Mouse (Mus musculus): ENCODE measurements around the gene Map7d3. TPM values are rescaled to one million over a fixed set of nuclear protein-coding genes. Genes with fewer than 3 reads are reported as not detected.

Gene Map7d3
- total RNA-seq, 2 experiments from 2014 or later, result 0.15 TPM; not detected in 1

DNA sequence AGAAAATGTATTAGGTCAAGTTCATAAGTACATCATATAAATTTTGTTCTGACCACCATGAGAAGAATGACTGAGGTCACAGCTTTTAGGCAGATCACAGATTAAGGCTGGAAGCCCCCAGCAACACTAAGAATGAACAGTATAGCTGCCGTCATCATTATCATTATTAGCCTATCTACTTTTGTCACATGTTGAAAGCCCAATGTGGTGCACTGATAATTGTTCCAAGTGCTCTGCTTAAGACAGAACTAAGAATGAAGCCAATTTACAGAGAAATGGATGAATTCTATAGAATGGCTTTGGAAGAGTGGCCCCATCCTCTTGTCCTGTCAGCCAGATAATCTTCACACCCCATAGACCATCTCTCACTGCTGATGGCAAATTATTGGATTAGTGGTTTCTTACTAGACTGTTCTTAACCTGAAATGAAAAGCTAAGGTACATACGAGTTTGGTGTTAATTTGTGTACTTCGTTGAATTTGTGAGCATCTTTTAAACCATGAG, 61.8 kb downstream of the Map7d3 start:
- H3K4me3 ChIP-seq, result no peak overlapping the region
- DNase-seq (ENCODE audit: low spot score in 2 of 2), result no peak
- TF ChIP-seq CTCF (conservative IDR thresholded peaks at IDR 0.05), result no peak
- H3K27ac ChIP-seq, result no peak overlapping the region

DNA sequence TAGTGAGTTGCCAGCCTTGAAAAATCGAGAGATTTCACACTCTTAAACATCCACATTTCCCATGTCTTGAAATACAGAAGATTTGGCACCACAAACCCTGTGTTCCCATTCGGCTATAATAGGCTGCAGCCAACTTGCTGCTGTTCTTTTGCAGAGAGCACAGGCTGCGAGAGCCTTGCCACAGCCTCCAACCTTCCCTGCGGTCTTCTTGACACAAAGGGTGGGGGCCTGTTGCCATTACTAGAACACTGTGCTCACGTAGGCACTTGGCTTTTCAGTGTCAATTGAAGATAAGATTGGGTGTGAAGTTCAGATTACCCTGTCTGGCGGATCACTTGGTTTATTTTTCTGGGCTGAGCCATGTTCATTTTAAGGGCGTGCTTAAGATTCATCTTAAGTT, 65.8 kb downstream of the Map7d3 start:
- H3K4me3 ChIP-seq, result no peak overlapping the region
- no peak overlapping the region for H3K27ac ChIP-seq
- no peak for DNase-seq (ENCODE audit: low spot score in 2 of 2)
- TF ChIP-seq CTCF (conservative IDR thresholded peaks at IDR 0.05), result no peak

DNA sequence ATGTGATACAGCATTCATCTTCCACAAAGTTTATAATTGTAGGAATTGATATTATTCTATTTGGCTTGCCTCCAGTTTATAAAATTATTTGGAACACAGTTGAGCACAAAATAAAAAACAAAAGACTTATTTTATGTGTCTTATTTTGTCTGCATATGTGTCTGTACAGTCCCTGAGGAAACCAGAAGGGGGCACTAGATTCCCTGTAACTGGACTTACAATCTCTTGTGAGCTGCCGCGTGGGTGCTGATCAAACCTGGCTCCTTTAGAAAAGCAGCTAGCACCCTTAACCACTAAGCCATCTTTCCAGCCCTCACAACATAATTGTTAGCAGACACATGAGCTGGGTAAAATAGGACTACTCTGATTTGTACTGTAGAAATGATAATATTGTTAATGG, 66.5 kb downstream of the Map7d3 start:
- Histone ChIP-seq H3K27ac (no peak overlapping the region), H3K4me3 (no peak overlapping the region)
- peak; percentile 75 for TF ChIP-seq CTCF (conservative IDR thresholded peaks at IDR 0.05)
- no peak for DNase-seq (ENCODE audit: low spot score in 2 of 2)

DNA sequence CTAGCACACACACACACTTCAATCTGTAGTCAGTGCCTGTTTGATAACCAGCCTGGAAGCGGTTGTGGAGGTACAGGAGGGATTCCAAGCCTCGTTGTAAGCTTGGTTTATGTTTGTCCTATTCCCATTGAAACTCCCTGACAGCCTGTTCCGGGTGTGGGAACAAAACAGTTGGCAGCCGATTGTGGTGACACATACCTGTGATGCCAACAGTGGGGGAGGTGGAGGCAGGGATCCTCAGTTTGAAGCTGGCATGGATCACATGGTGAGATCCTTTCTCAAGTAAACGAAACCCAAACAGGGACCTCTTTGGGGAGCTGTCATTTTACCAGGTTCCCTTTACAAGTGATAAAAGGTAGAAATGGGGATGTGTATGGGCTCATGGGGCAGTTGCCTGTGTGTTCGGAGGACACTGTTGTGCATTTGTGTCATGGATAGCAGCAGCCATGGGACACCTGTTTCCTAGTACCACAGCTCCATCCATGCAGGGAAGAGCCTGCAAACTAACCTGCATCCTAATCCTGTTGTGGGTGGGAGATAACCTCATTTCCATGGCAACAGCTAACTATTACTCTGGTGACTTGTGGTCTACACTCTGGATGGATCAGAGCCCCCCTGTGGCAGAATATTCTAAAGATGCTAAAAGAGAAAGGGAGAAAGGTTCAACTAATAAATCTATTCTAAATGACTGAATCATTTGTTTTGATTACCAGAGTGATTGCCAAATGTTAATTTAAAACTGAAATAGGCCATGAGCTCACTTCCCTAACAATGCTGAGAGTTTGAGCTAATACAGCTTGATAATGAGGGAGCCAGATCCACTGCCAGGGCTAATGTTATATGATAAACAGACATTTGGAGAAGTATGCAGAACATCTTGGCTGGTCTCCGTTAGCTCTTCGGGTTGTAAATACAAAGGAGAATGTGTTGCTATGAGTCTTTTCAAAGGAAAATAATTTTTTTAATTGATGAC, 68.5 kb downstream of the Map7d3 start:
- Histone ChIP-seq H3K4me3 (no peak overlapping the region), H3K27ac (no peak overlapping the region)
- TF ChIP-seq CTCF (conservative IDR thresholded peaks at IDR 0.05), result peak; percentile 35; the same call in 1 of the 2 replicates
- peak; percentile 33 to 41 for DNase-seq (ENCODE audit: low spot score in 2 of 2)

DNA sequence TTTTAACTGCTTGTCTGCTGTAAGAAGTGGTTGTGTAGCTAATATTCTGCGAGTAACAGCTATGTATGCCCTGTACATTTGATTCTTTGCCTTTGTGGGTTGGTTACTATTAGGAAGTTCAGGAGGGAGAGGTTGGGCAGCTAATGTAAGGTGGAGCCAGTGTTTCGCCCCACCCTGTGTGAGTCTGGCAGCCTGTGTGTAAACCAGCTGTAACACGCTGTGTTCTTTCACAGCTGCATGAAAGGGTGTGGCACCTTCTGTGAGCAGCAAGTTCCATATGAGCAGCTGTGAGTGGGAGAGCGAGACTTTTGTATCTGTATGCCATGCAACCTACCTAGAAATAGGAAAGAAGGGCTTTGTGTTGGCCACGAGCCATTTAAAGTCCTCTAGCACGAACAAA, 70.0 kb downstream of the Map7d3 start:
- H3K4me3 ChIP-seq, result no peak overlapping the region
- no peak overlapping the region for H3K27ac ChIP-seq
- DNase-seq (ENCODE audit: low spot score in 2 of 2), result no peak
- TF ChIP-seq CTCF (conservative IDR thresholded peaks at IDR 0.05), result no peak

DNA sequence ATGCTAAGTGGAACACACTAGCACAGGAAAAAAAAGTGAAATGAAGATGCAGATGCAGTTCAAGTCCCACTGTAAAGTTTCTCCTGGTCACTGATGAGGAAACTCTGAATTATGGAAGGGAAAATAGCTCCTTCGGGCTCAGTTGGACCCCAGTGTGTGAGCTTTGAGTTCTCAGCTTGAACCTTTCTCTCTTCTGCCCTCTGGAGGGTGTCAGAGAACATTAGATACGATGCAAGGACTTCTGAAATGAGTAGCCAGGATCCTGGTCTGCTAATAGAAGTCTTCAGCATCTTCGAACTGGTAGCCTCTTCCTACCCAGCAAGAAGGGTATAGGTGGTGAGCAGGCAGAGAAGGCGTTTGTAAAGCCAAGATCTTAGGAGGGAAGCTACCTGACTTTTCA, 70.6 kb downstream of the Map7d3 start:
- no peak overlapping the region for H3K4me3 ChIP-seq
- TF ChIP-seq CTCF (conservative IDR thresholded peaks at IDR 0.05), result peak; percentile 57
- no peak for DNase-seq (ENCODE audit: low spot score in 2 of 2)
- no peak overlapping the region for H3K27ac ChIP-seq

Other genes with a start within 250 kb of the Map7d3 start
- 10 to 100 TPM; 23.9 to 26.3 TPM for gene Mmgt1, start 224.3 kb downstream of the Map7d3 start, total RNA-seq (2021)
- 100 to 1,000 TPM in 1 of 2 experiments, 10 to 100 TPM in 1; 99.8 to 103 TPM for gene Slc9a6, start 212.6 kb downstream of the Map7d3 start, total RNA-seq (2021)
- 10 to 100 TPM; 76.8 to 85.1 TPM for gene Fhl1, start 90.5 kb downstream of the Map7d3 start, total RNA-seq (2021)
- not detected for gene Adgrg4, start 47.8 kb upstream of the Map7d3 start, total RNA-seq (2021)
- not detected for gene Brs3, start 220.7 kb upstream of the Map7d3 start, total RNA-seq (2021)
- 10 to 100 TPM; 63.1 to 63.2 TPM for gene Htatsf1, start 231.3 kb upstream of the Map7d3 start, total RNA-seq (2021)

Measured in layer of hippocampus, adult 2 months (tissue).